Mouse (Mus musculus): ENCODE measurements around the gene Pou6f1. TPM values are rescaled to one million over a fixed set of nuclear protein-coding genes. Genes with fewer than 3 reads are reported as not detected.

Pou6f1 gene
- polyA plus RNA-seq, 1 experiment from 2014 or later: 8.3 TPM

DNA sequence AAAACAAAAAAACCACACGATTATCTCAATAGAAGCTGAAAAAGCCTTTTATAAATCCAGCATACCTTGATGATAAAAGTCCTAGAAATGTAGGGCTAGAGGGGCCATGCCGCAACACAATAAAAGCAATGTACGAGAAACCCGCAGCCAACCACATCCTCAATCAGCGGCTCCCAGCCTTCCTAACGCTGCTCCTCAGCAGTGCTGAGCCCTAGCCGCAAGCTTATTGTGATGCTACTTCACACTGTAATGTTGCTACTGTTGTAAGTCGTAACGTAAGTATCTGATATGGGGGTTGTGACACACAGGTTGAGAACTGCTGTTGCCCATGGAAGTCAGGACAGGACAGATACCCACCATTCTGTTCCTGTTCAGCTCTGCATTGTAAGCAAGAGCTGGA, 60.4 kb downstream of the Pou6f1 start:
- H3K27me3 ChIP-seq (replicated peaks; ENCODE audit: control insufficient read depth, insufficient read depth, low read length): no peaks in the 10 kb centered on the region
- H3K4me3 ChIP-seq (ENCODE audit: low read depth, low read length): no peak overlapping the region
- peaks cover 43% of the 10 kb centered on the region for H3K36me3 ChIP-seq (ENCODE audit: control insufficient read depth, insufficient read depth, low read length)
- H3K9me3 ChIP-seq (ENCODE audit: control insufficient read depth, low read length): no peaks in the 10 kb centered on the region
- 96% methylated on average over 9 of the region's 9 CpGs for WGBS
- no peak overlapping the region for H3K9ac ChIP-seq (ENCODE audit: low read depth, low read length)
- no peak overlapping the region for H3K4me2 ChIP-seq (ENCODE audit: low read depth, low read length)
- H3K4me1 ChIP-seq (ENCODE audit: control insufficient read depth, insufficient read depth, low read length): no peaks in the 10 kb centered on the region
- ATAC-seq (ENCODE audit: low read depth) (no peak), DNase-seq (ENCODE audit: low spot score) (no peak)
- no peak overlapping the region for H3K27ac ChIP-seq (replicated peaks; ENCODE audit: low read depth, low read length)

DNA sequence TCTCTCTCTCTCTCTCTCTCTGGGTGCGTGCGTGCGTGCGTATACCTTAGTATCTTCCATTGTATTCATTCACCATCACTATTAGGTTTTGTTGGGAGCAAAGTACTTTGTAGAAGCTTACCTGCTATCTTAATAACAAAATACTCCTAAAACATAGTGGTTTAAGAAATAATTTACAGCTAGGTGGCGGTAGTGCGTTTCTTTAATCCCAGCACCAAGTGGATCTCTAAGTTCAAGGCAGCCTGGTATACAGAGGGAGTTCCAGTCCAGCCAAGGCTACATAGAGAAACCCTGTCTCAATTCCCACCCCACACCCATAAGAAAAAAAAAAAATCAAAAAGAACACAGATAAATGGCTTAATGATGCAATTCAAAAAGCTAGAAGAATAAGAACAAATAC, 61.9 kb downstream of the Pou6f1 start:
- no peak for ATAC-seq (ENCODE audit: low read depth)
- H3K27me3 ChIP-seq (replicated peaks; ENCODE audit: control insufficient read depth, insufficient read depth, low read length): no peaks in the 10 kb centered on the region
- H3K9ac ChIP-seq (ENCODE audit: low read depth, low read length): no peak overlapping the region
- WGBS: 89% methylated on average over 6 of the region's 6 CpGs
- H3K27ac ChIP-seq (replicated peaks; ENCODE audit: low read depth, low read length): no peak overlapping the region
- H3K4me2 ChIP-seq (ENCODE audit: low read depth, low read length): no peak overlapping the region
- DNase-seq (ENCODE audit: low spot score): peak; percentile 67
- H3K9me3 ChIP-seq (ENCODE audit: control insufficient read depth, low read length): no peaks in the 10 kb centered on the region
- no peak overlapping the region for H3K4me3 ChIP-seq (ENCODE audit: low read depth, low read length)
- no peaks in the 10 kb centered on the region for H3K4me1 ChIP-seq (ENCODE audit: control insufficient read depth, insufficient read depth, low read length)
- peaks cover 55% of the 10 kb centered on the region for H3K36me3 ChIP-seq (ENCODE audit: control insufficient read depth, insufficient read depth, low read length)

DNA sequence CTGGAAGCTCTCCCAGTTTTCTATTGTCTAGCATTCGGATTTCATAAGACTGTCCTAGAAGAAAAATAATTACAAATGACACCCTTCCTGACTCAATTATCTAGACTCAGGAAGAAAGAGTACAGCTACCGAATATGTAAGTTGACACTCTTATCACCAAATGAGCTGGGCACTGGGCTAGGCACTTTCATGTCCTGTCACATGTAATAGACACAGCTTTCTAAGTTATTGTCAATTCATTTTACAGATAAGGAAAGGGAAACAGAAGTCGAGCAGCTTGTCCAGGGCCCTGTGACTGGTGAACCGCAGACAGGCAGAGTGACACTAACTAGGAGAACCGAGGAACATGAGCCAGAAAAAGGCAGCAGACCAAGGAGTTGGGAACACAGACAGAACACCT, 71.9 kb downstream of the Pou6f1 start:
- peaks cover 35% of the 10 kb centered on the region for H3K36me3 ChIP-seq (ENCODE audit: control insufficient read depth, insufficient read depth, low read length)
- H3K9ac ChIP-seq (ENCODE audit: low read depth, low read length): no peak overlapping the region
- ATAC-seq (ENCODE audit: low read depth) (no peak), DNase-seq (ENCODE audit: low spot score) (no peak)
- H3K4me3 ChIP-seq (ENCODE audit: low read depth, low read length): no peak overlapping the region
- no peaks in the 10 kb centered on the region for H3K4me1 ChIP-seq (ENCODE audit: control insufficient read depth, insufficient read depth, low read length)
- 83% methylated on average over 5 of the region's 5 CpGs for WGBS
- no peaks in the 10 kb centered on the region for H3K27me3 ChIP-seq (replicated peaks; ENCODE audit: control insufficient read depth, insufficient read depth, low read length)
- H3K4me2 ChIP-seq (ENCODE audit: low read depth, low read length): no peak overlapping the region
- H3K9me3 ChIP-seq (ENCODE audit: control insufficient read depth, low read length): no peaks in the 10 kb centered on the region
- H3K27ac ChIP-seq (replicated peaks; ENCODE audit: low read depth, low read length): no peak overlapping the region

DNA sequence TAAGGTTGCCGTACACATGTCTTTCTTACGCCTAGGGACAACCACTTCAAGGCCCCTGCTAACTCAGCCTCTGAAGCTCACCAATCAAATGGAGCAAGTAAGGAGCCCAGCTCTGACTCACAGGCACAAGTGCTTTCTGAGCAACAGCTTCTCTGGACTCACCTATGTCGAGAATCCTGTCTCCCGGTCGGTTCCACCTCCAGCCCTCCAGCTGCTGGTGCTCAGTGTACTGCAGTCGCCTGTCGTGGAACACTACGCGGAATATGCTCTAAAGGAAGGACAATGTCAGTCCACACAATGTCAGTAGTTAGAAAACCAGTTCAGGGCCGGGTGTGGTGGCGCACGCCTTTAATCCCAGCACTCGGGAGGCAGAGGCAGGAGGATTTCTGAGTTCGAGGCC, 74.4 kb downstream of the Pou6f1 start:
- Histone ChIP-seq H3K36me3 (ENCODE audit: control insufficient read depth, insufficient read depth, low read length) (peaks cover 46% of the 10 kb centered on the region), H3K4me3 (ENCODE audit: low read depth, low read length) (no peak overlapping the region), H3K27me3 (replicated peaks; ENCODE audit: control insufficient read depth, insufficient read depth, low read length) (no peaks in the 10 kb centered on the region), H3K27ac (replicated peaks; ENCODE audit: low read depth, low read length) (no peak overlapping the region), H3K9ac (ENCODE audit: low read depth, low read length) (no peak overlapping the region), H3K4me2 (ENCODE audit: low read depth, low read length) (no peak overlapping the region), H3K4me1 (ENCODE audit: control insufficient read depth, insufficient read depth, low read length) (no peaks in the 10 kb centered on the region), H3K9me3 (ENCODE audit: control insufficient read depth, low read length) (no peaks in the 10 kb centered on the region)
- no peak for DNase-seq (ENCODE audit: low spot score)
- 89% methylated on average over 14 of the region's 14 CpGs for WGBS
- ATAC-seq (ENCODE audit: low read depth): no peak

Small RNA genes lying within 50 kb of the gene (microRNA-seq; reads per million reads assigned to microRNA genes)
- not detected for gene Mir6961 (ENCODE audit: borderline number of aligned reads)

Other genes with a start within 250 kb of the Pou6f1 start
- gene Methig1, start 246.8 kb downstream of the Pou6f1 start, polyA plus RNA-seq (2014; fragmentation: Nextera tagmentation; extraction: Ambion mirVana): 0.34 TPM in 1 of 2 replicates, not detected in the other
- gene Mettl7a2, start 246.8 kb downstream of the Pou6f1 start, polyA plus RNA-seq (2014; fragmentation: Nextera tagmentation; extraction: Ambion mirVana): not detected in 2 replicates
- not detected in 2 replicates for gene Higd1c, start 235.4 kb downstream of the Pou6f1 start, polyA plus RNA-seq (2014; fragmentation: Nextera tagmentation; extraction: Ambion mirVana)
- gene Gm5475, start 177.8 kb downstream of the Pou6f1 start, polyA plus RNA-seq (2014; fragmentation: Nextera tagmentation; extraction: Ambion mirVana): 0.14 TPM in 1 of 2 replicates, not detected in the other
- 15.5 and 17.0 TPM in 2 replicates for gene Slc11a2, start 174.9 kb downstream of the Pou6f1 start, polyA plus RNA-seq (2014; fragmentation: Nextera tagmentation; extraction: Ambion mirVana)
- 26.6 and 30.4 TPM in 2 replicates for gene Letmd1, start 131.0 kb downstream of the Pou6f1 start, polyA plus RNA-seq (2014; fragmentation: Nextera tagmentation; extraction: Ambion mirVana)
- 15.5 and 17.3 TPM in 2 replicates for gene Csrnp2, start 104.5 kb downstream of the Pou6f1 start, polyA plus RNA-seq (2014; fragmentation: Nextera tagmentation; extraction: Ambion mirVana)
- 17.4 and 22.6 TPM in 2 replicates for gene Tfcp2, start 48.0 kb downstream of the Pou6f1 start, polyA plus RNA-seq (2014; fragmentation: Nextera tagmentation; extraction: Ambion mirVana)
- 185 and 189 TPM in 2 replicates for gene Dazap2, start 15.4 kb upstream of the Pou6f1 start, polyA plus RNA-seq (2014; fragmentation: Nextera tagmentation; extraction: Ambion mirVana)
- 15.8 and 17.2 TPM in 2 replicates for gene Smagp, start 37.0 kb upstream of the Pou6f1 start, polyA plus RNA-seq (2014; fragmentation: Nextera tagmentation; extraction: Ambion mirVana)
- gene Bin2, start 69.6 kb upstream of the Pou6f1 start, polyA plus RNA-seq (2014; fragmentation: Nextera tagmentation; extraction: Ambion mirVana): 2.3 and 2.4 TPM in 2 replicates
- 2.4 and 3.8 TPM in 2 replicates for gene Cela1, start 87.9 kb upstream of the Pou6f1 start, polyA plus RNA-seq (2014; fragmentation: Nextera tagmentation; extraction: Ambion mirVana)
- 1.5 and 2.1 TPM in 2 replicates for gene Galnt6, start 129.4 kb upstream of the Pou6f1 start, polyA plus RNA-seq (2014; fragmentation: Nextera tagmentation; extraction: Ambion mirVana)
- 3.1 and 4.3 TPM in 2 replicates for gene Slc4a8, start 161.8 kb upstream of the Pou6f1 start, polyA plus RNA-seq (2014; fragmentation: Nextera tagmentation; extraction: Ambion mirVana)

All from embryonic facial prominence, embryonic 14.5 days (tissue).